Mouse (Mus musculus) R1 (cell line): ENCODE results near the gene Psen2.

Experiments
- DNase-seq: peaks from one replicate; pipeline ENCODE4 v3.0.0-alpha.2; 2018; ENCODE audit warnings: low read depth, low spot score

Psen2 gene

DNA sequence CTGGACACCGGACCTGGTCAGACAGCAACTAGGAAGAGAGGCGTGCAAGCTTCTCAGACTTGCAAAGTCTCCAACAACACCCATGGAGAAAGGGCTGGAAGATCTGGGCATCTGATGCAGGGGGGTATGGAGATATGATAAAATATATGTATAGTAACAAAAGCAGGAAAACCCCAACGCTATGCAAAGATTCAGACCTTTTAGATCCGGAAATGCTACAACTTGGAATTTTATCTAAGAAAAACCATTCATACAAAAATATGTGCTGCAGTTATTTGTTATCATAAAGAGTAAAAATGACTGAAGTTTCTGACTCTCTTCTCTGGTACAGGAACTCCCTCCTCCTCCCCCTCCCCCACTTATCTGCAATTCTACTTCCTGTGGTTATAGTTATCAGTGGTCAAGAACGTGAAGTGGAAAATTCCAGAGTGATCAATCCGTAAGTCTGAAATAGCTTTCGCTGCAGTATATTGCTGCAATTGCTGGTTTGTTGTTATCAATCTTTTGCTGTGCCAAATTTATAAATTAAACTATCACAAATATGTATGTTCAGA, 14.6 kb downstream of the Psen2 start:
- DNase-seq: no peak

DNA sequence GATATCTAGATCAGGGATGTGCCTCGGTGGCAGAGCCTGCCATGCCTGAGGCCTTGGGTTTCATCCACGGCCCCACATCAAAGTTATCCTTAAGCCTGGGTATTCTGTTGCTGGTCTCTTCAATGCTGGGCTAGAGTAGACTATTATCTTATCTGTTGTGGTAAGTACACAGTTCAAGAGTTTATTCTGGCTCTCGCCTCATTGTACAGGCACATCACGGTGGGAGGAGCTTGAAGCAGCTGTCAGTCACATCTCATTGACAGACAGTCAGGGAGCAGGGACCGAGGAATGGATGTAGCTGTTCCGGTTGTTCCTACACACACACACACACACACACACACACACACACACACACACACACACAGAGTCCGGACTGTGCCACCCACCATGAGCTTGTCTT, 15.3 kb downstream of the Psen2 start:
- DNase-seq: no peak

DNA sequence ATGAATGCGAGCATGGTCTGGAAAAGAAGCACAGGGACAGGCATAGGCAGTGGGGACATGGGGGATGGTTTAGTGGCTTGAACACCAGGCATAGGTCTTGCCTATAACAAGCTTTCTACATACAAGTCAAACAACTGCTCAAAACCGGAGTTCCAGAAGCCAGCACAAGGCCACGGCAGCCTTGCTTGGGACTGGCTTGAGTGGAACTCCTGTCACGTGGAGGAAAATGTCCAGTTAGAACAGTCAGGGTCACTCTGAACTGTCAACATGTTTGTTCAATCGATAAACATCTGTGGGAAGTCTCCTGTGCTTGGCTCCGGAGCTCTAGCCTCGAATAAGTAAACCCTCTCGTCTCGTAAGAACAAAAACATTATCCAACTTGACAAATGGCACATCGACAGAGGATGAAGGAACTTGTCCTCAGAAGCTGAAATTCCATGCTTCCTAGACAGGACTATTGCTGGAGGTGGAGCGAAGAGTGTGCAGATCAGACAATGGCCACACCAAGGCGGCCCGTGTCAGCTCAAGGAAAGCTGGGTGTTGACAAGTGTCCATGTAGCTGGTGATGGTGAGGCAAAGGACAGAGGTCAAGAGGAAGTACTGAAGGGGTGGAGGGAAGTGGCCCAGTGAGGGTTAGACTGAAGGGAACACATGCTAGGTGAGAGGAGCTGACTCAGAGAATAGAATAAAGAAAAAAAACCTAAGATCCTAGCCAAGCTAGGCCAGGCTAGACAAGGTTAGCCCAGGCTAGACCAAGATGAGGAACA, 17.3 kb downstream of the Psen2 start:
- no peak for DNase-seq

DNA sequence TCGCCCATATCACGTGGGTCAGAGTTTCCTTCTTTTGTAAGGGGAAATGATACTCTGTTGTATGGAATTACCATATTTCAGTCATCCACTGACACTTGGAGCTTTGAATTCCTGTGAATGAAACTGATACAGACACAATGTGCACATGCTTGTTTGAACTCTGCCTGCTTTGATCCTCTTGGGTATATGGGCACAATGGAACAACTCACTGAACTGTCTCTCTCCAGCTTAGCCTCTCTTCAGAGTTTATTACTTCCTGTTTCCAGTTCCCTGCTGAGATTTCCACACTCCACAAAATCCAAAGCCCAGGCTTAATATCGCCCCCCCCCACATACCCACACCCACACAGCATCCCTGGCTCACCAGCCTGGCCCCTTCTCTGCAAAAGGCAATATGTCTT, 31.5 kb downstream of the Psen2 start:
- DNase-seq: no peak

DNA sequence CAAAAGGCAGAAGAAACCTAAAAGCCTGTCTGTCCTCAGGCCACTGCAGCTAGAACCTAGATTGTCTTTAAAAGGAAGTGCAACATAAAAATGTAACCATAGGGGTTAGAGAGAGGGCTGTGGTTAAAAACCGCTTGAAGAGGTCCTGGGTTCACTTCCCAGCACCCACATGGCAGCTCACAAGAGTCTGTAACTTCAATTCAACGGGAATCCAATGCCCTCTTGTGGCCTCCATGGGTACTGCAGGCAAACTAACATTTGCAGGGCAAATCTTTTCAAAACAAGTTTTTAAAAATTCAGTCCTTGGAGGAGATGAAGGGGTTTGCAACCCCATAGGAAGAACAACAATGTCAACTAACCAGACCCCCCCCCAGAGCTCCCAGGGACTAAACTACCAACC, 32.7 kb downstream of the Psen2 start:
- peak; percentile 63 for DNase-seq

DNA sequence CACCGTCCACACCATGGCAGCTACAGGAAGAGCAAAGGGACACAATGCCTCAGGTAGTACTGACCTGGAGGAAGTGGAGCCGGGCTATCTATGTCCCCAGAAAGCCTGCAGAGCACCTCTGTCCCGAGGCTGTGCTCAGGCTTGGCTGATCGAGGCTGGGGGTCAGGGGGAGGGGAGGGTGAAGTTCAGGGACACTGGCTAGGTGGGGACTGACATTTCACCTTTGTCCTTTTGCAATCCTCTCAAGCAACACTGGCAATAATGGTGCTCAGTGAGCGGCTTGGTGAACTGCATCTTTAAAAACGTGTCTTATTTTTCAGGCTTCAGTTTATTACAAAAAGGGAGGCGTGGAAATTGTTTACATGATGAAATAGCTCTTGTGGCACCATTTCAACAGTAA, 33.3 kb downstream of the Psen2 start:
- DNase-seq: no peak

DNA sequence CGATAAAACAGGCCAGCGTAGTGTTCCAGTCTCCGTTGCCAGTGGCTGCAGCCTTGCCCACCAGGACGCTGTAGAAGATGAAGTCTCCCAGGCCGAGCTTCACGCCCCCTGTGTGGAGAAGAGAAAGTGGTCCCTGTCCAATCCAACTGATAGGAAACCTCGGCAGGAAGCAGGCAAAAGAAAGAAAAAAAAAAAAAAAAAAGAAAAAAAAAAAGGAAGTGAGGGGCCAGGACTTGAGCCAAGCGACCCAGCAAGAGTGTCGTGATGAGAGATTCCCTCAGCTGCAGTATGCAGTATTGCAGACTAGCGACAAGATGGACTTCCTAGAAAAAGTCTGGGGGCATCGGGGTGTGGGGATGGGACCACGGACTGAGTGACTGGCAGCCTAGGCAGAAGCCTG, 34.4 kb downstream of the Psen2 start:
- DNase-seq: no peak

DNA sequence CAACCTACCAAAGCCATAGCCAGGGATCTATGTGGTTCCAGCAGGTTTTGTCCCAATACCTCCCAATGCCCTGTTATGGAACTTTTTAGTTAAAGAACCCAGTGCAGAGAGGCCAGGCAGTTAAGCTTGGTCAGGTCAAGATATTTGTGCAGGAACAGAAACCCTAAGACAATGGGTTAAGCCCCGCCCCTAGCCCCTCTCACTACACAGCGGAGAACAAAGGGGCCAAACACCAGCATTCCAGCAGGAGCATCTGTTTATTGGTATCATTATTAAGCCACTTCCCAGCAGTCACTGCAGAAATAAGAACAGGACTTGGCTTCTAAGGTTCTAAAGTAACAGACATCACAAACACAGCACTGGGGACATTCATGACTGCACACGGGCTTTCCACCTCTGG, 36.5 kb downstream of the Psen2 start:
- peak; percentile 64 for DNase-seq

DNA sequence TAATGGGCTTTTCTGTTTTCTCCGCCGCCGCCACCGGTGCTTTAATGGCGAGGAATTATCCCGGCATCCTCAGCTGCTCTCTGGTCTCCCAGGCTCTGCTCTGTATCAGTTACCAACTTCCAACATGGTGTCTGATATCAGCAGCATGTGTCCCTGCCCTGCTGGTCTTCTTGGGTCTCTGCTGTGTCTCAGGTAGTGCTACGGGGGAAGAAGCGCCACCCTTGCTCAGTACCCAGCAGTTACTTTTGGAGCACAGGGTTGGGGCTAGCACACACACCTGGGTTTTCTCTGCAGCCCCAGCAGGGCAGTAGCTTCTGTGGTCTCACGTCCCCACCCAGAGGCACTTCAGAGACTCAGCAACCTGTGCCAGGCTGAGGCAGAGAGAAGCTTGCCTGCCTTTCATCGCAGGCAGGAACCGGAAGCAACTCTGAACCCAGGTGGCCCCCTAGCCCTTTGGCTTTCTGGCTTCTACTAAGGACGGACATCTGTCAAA, 37.0 kb downstream of the Psen2 start:
- peak; percentile 54 for DNase-seq

DNA sequence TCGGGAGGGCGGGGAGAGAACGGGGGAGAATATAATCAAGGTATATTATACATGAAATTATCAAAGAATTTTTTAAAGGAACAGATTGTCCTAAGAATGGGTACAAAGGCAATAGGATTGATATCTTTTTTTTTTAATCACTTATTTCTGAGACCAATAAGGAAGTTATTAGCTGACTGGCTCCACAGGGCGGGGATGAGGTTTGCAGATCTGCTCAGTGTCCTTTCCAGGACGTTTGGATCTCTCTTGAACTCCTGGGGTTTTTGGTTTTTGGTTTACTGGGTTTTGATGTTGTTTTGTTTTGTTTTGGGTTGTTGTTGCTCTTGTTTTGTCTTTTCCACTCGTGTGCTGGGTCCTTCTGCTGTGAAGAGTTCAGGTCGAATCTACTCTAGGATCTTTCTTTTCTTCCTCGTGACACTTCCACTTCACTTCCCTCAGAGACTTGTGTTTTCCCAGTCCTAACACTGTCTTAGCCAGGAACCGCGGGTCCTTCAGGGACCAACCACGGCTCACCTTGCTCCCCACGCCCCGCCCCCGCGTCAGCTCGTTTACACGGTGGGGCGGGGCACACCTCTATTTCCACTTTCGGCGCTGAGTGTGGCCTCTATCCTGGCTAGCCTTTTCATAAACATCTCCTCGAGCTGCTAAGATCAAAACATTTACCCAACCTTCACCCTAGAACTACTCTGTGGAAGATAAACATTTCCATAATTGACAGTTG, 37.6 kb downstream of the Psen2 start:
- DNase-seq: peak; percentile 82

DNA sequence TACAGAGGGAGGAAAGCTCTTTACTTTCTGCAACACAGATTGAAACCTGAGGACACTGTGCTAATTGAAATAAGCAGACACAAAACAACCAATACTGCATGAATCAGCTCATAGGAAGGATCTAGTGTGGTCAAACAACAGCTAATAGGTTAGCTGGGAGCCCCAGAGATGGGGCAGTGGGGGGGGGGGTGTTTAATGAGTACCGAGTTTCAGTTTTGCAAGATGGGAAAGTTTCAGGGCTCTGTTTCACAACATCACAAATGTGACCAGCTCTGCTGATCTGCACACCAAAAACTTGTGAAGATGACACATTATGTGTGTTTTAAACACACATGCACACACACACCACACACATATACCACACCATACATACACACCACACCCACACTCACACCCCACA, 41.2 kb downstream of the Psen2 start:
- DNase-seq: no peak

DNA sequence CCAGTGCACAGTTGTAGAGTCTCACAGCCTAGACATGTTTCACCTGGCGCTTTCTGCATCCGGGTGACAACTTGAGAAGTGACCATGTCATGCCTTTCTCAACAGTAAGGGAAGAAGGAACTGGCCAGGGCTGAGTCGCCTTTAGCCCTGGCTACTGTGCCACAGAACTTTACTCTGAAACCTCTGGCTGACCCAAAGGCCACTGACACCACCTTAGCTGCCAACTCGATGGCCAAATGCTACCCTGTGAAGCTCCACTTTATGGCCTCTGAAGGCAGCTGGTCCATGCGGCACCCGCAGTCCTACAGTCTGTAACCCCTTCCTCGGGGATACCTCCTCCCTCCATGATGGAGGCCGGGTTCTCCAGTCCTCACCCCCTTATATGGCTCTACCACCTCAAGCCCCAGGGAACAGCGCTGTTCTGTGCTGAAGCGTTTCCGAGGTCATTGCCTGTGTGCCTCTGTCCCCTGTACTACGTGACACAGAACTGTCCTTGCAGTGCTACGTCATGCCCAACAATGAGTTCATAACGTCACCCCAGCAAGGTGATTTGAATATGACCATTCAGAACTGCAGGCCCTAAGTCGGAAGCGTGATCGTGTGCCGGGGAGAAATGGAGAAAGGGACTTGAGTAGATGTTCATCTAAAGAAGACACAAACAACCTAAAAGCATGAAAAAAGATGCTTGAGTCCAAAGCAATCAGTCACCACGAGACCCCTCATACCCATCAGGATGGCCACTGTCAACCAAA, 42.3 kb downstream of the Psen2 start:
- DNase-seq: no peak

DNA sequence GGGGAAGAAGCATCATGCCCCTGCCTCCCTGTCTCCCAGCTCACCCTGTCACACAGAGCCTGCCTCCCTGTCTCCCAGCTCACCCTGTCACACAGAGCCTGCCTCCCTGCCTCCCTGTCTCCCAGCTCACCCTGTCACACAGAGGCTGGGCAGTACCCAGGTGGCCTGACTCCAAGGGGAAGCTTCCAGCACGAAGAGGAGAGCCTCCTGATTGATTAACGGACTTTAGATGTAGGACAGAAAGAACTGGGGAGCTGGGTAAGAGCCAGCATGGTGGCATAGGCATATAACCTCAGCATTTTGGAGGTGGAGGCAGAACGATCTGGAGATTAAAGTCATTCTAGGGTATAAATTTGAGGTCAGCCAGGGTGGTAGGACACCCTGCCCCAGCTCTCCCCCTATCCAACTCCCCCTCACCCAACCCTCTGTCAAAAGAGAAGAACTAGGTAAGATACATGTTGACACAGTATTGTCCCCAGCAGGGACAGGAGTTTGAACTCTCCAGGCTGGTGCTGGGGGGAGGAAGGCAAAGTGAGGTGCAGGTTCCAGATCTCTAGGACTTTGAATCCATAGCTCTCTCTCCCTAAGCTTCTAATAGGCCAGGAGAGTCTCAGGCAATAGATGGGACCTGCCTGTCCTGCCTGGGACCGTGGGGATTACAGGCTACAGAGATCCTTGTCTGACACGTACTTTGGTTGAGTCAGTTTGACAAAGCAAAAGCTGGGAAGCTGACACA, 46.5 kb downstream of the Psen2 start:
- DNase-seq: no peak

DNA sequence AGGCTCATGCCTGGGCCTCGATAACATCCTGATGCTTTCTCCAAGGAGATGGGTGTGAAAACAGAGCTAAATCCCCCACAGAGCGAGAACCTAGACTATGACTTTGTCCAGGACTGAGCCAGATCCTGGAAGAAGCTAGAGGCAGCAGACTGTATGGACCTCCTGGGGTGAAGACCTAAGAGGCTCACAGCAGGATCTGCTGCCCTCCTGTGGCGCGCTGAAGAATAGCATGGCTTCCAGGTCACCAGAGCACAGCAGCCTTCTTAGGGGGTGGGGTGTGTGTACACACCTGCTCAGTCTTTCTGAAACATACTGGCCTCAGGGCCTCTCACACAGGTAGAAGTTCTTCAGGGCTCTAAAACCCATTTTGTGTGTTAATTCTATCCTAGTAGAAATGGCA, 48.2 kb downstream of the Psen2 start:
- peak; percentile 84 for DNase-seq

DNA sequence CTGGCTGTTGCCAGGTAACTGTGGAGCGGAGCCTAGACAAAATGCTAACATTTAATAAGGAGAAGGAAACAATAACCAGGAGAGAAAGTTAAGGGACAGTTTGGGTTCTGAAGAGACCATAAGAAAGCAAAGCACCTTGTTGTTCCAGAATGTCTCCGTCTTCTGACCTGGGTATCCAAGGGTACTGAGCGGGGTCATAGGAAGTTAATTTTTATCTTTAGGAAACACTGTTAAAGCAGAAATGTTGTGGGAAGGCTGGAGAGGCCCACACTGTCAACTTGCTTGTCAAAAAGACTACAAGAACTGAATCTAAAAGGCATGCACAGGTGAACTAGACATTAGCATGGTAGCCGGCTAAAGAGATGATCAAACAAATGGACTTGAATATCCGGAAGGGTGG, 50.3 kb downstream of the Psen2 start:
- DNase-seq: no peak

DNA sequence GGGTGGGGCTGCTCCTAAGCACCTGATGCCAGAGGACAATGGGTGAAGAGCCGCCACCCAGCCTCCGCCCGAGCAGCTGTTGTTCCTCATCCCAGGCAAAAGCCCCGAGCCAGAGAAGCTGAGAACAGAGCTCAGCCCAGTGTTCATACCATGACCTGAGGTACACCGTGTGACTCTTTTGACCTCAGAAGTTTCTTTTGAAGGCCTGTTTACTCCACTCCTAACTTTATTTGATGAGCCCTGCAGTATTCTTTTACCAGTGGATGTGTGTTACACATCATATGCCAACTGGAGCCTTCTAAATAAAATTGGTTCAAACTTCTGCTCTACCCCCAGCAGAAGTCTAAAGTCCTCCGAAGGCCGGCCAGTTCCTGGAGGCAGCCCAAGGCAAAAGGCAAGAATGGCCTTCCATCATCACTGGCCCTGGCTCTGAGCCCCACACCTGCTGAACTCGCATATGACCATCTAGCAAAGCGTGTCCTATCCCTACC, 52.4 kb downstream of the Psen2 start:
- peak; percentile 23 for DNase-seq

DNA sequence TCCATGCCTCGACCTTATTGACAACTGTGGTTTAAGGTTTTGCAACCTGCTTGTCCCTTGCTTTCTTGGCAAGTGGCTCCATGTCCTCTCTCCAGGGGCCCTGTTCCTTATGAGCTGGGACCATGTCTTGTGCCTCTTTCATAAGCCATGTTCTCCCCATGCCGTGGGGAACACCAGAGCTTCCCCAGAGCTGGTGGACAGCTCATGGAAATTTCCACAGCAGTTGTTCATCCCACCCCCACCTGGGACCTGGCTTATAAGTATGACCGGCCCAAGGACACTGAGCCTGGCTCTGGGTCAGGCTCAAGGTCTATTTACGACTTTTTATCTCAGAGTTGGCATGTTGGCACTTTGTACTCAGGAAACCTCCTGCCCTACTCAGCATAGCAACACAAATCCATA, 53.2 kb downstream of the Psen2 start:
- DNase-seq: no peak

DNA sequence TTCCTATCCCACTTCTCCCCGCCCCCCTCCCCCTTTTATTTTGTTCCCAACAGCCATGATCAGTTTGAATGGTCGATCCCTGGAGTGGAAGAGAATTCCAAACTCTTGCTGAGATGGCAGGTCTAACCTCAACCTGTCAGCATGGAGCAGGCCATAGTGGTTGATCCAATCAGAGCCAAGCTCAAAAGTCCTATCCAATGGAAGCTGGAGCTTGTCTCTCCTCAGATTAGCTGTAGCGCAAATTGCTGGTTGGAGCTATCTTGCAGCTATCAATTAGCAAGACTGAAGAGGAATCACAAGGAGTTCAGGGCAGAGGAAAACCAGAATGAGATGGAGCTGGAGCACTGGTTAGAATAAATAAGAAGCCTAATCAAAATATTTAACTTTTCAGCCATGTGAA, 54.9 kb downstream of the Psen2 start:
- peak; percentile 44 for DNase-seq

DNA sequence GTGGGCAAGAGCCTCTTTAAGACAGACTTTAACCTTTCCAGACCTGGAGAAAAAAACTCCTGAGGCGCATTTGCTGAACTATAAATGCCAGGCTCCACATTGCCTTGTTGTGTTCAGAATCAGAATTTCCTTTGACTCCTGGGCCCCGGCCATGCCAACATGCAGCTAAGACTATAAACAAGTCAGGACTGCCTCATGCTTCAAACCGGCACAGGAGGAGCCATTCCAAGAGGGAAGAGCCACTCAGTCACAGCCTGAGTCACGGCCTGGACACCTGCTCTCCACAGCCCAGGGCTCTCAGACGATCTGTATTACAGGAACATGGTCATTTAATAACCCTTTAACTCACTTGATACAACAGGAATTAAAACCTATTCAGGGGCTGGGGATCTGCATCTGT, 62.5 kb downstream of the Psen2 start:
- no peak for DNase-seq

DNA sequence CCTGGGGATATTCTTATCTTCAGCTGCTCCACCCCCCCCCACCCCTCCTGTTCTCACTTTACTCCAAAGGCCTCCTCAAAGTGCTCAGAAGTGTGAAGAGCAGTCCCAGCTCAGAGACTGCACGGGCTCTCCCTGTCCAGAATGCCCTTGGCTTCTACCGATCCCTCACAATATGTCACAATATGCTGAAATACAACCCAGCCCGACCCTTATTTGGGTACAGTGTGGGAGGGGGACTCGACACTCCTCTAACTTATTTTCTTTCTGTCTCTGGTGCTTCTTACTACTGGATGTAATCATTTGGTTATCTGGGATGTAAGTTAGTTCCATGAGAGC, 63.6 kb downstream of the Psen2 start:
- DNase-seq: no peak

DNA sequence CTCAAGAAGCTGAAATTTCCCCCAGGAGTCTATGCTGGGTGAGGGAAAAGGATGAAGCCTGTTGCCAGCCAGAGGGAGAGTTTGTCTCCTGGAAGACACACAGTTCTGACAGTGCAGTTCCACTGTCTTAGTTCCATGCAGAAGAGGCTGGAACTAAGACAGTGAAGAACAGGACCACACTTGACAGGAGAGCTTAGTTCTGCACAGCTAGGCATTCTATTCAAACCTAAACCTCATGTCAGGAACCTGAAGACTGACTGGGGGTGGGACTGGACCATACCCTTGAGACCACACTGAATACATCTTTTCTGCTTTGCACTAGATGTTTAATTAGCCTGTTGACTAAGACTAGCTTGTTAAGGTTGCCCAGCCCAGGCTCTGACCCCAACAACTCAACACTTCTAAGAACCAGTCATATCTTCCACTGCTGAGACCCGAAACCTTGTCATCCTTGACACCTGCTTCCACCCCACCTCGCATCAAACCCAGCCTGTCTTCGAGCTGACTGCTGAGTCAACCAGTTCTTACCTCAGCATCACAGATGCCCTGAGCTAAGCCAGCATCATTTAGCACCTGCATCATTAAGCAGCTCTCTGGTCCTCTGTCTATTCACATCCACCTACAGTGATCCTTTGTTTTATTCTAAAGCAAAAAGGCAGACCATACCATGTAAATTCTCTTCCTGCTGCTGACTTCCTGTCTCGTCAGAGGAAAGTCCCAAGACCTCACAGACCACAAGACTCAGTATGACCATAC, 64.1 kb downstream of the Psen2 start, which contains the start of gene Coq8a:
TSS of gene Coq8a (minus strand) at position 644 of the 756 bp plus-strand sequence.
- no peak for DNase-seq
